Mouse (Mus musculus) cerebellum, adult 2 months (tissue): Measurements from ENCODE around the gene Fbxl22. TPM values are rescaled to one million over a fixed set of nuclear protein-coding genes. Genes with fewer than 3 reads are reported as not detected.

ENCODE experiments used
- DNase-seq, 2 experiments: peaks; one replicate each; pipeline ENCODE4 v3.0.0; 2021
- H3K27ac ChIP-seq: fragments of 200-500 bp; 2 replicates; pipeline ENCODE4 v1.5.1; 2012; ENCODE audit warnings: low read length, control low read depth, inconsistent platforms; ENCODE audit not compliant: insufficient read depth
- H3K27me3 ChIP-seq: fragments of 200-500 bp; 2 replicates; pipeline ENCODE4 v1.6.1; 2012; ENCODE audit warnings: inconsistent platforms, mild to moderate bottlenecking, low read length, moderate library complexity; ENCODE audit not compliant: control insufficient read depth, insufficient read depth
- H3K4me1 ChIP-seq: fragments of 200-500 bp; 2 replicates; pipeline ENCODE4 v1.6.1; 2011; ENCODE audit warnings: low read length; ENCODE audit not compliant: control insufficient read depth, insufficient read depth
- H3K4me3 ChIP-seq: fragments of 200-500 bp; replicated peaks from 2 replicates; pipeline ENCODE3; 2011; ENCODE audit warnings: mild to moderate bottlenecking, low read depth, low read length, control low read depth; ENCODE audit not compliant: insufficient read depth
- CTCF ChIP-seq: fragments of 200-500 bp; IDR thresholded peaks from 2 replicates; pipeline ENCODE4 v1.5.1; 2011; ENCODE audit warnings: low read depth, mild to moderate bottlenecking, control low read depth, low read length, moderate library complexity, borderline replicate concordance; ENCODE audit not compliant: insufficient read depth
- POLR2A ChIP-seq: fragments of 200-500 bp; IDR thresholded peaks from 2 replicates; pipeline ENCODE4 v1.6.1; 2011; ENCODE audit warnings: low read length, control low read depth, borderline replicate concordance; ENCODE audit not compliant: insufficient read depth
- WGBS: fragments of 180-500 bp; shearing (Covaris S2); methylation state at CpG from one replicate; pipeline ENCODE4 v1.1.7; 2018; 5-methylcytosine and 5-hydroxymethylcytosine counted together
- polyA plus RNA-seq: library from polyadenylated mRNA; depleted of rRNA; stranded (reverse); fragments of >200 nt; gene quantifications from 2 replicates; pipeline ENCODE4 v1.2.3, GENCODE M21; 2012

Gene Fbxl22
- polyA plus RNA-seq, 1 experiment = 3.2 TPM

GRCm38 (mm10) chr9:66520299-66520698, 5.9 kb upstream of the Fbxl22 start:
- H3K27ac ChIP-seq = 0 out of 2 replicates have a peak overlapping the region, but pooled peaks have one; percentile 20
- no peak for TF ChIP-seq POLR2A
- TF ChIP-seq CTCF = no peak
- H3K27me3 ChIP-seq = no peaks in the 10 kb centered on the region
- H3K4me3 ChIP-seq = no peak overlapping the region
- H3K4me1 ChIP-seq = peaks cover 21% of the 10 kb centered on the region; the same call in 1 of the 2 replicates
- 85% methylated on average over 4 of the region's 4 CpGs for WGBS
- no peak for DNase-seq

GRCm38 (mm10) chr9:66518901-66519300, 4.5 kb upstream of the Fbxl22 start:
- TF ChIP-seq CTCF (no peak), POLR2A (no peak)
- 14% methylated on average over 5 of the region's 5 CpGs for WGBS
- Histone ChIP-seq H3K4me3 (no peak overlapping the region), H3K4me1 (peaks cover 28% of the 10 kb centered on the region), H3K27me3 (no peaks in the 10 kb centered on the region), H3K27ac (no peak overlapping the region)
- peak in 1 of 2 experiments; percentile 35 for DNase-seq

- no peaks in the 10 kb centered on the region for H3K27me3 ChIP-seq
- no peak for TF ChIP-seq POLR2A
- no peak for TF ChIP-seq CTCF
- peaks cover 32% of the 10 kb centered on the region for H3K4me1 ChIP-seq
- H3K27ac ChIP-seq = no peak overlapping the region
- WGBS = 66% methylated on average over 5 of the region's 5 CpGs
- DNase-seq = no peak
- H3K4me3 ChIP-seq = no peak overlapping the region
These were observed 3.9 kb upstream of the Fbxl22 start for GRCm38 (mm10) chr9:66518251-66518650.

GRCm38 (mm10) chr9:66517746-66518145, 3.4 kb upstream of the Fbxl22 start:
- WGBS = 71% methylated on average over 10 of the region's 10 CpGs
- no peak overlapping the region for H3K4me3 ChIP-seq
- H3K27me3 ChIP-seq = no peaks in the 10 kb centered on the region
- H3K27ac ChIP-seq = no peak overlapping the region; the same call in 1 of the 2 replicates
- DNase-seq = no peak
- peaks cover 36% of the 10 kb centered on the region for H3K4me1 ChIP-seq
- no peak for TF ChIP-seq POLR2A
- no peak for TF ChIP-seq CTCF

- WGBS = 35% methylated on average over 6 of the region's 6 CpGs
- TF ChIP-seq CTCF (no peak), POLR2A (no peak)
- Histone ChIP-seq H3K27ac (peak overlapping the region; percentile 88), H3K4me1 (peaks cover 40% of the 10 kb centered on the region), H3K4me3 (no peak overlapping the region), H3K27me3 (no peaks in the 10 kb centered on the region)
- DNase-seq = peak; percentile 69 to 88
These were observed 2.0 kb upstream of the Fbxl22 start for GRCm38 (mm10) chr9:66516296-66516940.

- no peak for TF ChIP-seq CTCF
- TF ChIP-seq POLR2A = no peak
- DNase-seq = peak in 1 of 2 experiments; percentile 33
- 48% methylated on average over 10 of the region's 10 CpGs for WGBS
These were observed 1.4 kb upstream of the Fbxl22 start for GRCm38 (mm10) chr9:66515680-66516210.

GRCm38 (mm10) chr9:66515115-66515514, 722 bp upstream of the Fbxl22 start:
- DNase-seq = peak in 1 of 2 experiments; percentile 11
- no peaks in the 10 kb centered on the region for H3K27me3 ChIP-seq
- no peak overlapping the region for H3K27ac ChIP-seq
- H3K4me1 ChIP-seq = peaks cover 46% of the 10 kb centered on the region
- 63% methylated on average over 2 of the region's 2 CpGs for WGBS
- TF ChIP-seq CTCF (no peak), POLR2A (no peak)
- no peak overlapping the region for H3K4me3 ChIP-seq

More at GRCm38 (mm10) chr9:66515680-66516210, 1.4 kb upstream of the Fbxl22 start:
- no peak overlapping the region for H3K4me3 ChIP-seq
- H3K27me3 ChIP-seq = no peaks in the 10 kb centered on the region
- peak overlapping the region; percentile 52 for H3K27ac ChIP-seq
- peaks cover 40% of the 10 kb centered on the region for H3K4me1 ChIP-seq

- Histone ChIP-seq H3K27me3 (no peaks in the 10 kb centered on the region), H3K27ac (peak overlapping the region; percentile 41; the same call in 1 of the 2 replicates), H3K4me3 (no peak overlapping the region), H3K4me1 (peaks cover 54% of the 10 kb centered on the region)
- DNase-seq = no peak
- 51% methylated on average over 4 of the region's 4 CpGs for WGBS
- TF ChIP-seq CTCF = no peak
- no peak for TF ChIP-seq POLR2A
These were observed 635 bp downstream of the Fbxl22 start for GRCm38 (mm10) chr9:66513661-66514255.
